Mouse (Mus musculus): ENCODE results near the gene Trpm6.

- TF ChIP-seq CTCF (IDR thresholded peaks at IDR 0.05; ENCODE audit: low read depth) (no peak), EP300 (optimal IDR thresholded peaks at IDR 0.05) (no peak)
Observed at GRCm38 (mm10) chr19:18747379-18747778, 2.4 kb upstream of the Trpm6 start.

Measured in stomach, postnatal 0 days (tissue).